Mouse (Mus musculus) intestine, embryonic 16.5 days (tissue): ENCODE data around the gene Rab11a. TPM values are rescaled to one million over a fixed set of nuclear protein-coding genes. Genes with fewer than 3 reads are reported as not detected.
"Not testable (repeated sequence)": the region's sequence is repeated elsewhere in the genome, so short reads cannot be mapped to it uniquely, and the experiment has no call there.

Experiments
- ATAC-seq: fragments of 200-750 bp; cut with Nextera tagmentation; 2 replicates; pipeline ENCODE4 v1.8.0; 2017; ENCODE audit warnings: moderate TSS enrichment, moderate library complexity
- H3K27ac ChIP-seq: fragments of 300-500 bp; sonication (generic); 2 replicates; pipeline ENCODE4 v1.5.1; 2014; ENCODE audit warnings: mild to moderate bottlenecking, low read length
- H3K27me3 ChIP-seq: fragments of 300-500 bp; sonication (generic); replicated peaks from 2 replicates; pipeline ENCODE4 v1.6.1; 2014; ENCODE audit warnings: low read length, control low read depth, mixed read lengths; ENCODE audit not compliant: control insufficient read depth, insufficient read depth
- H3K36me3 ChIP-seq: fragments of 300-500 bp; sonication (generic); 2 replicates; pipeline ENCODE4 v1.6.1; 2014; ENCODE audit warnings: low read length, control low read depth; ENCODE audit not compliant: control insufficient read depth, insufficient read depth
- H3K4me1 ChIP-seq: fragments of 300-500 bp; sonication (generic); 2 replicates; pipeline ENCODE4 v1.6.1; 2014; ENCODE audit warnings: low read length, control low read depth, mixed read lengths; ENCODE audit not compliant: control insufficient read depth, insufficient read depth
- H3K4me2 ChIP-seq: fragments of 300-500 bp; sonication (generic); 2 replicates; pipeline ENCODE4 v1.6.1; 2014; ENCODE audit warnings: low read depth, low read length, control low read depth
- H3K4me3 ChIP-seq: fragments of 300-500 bp; sonication (generic); 2 replicates; pipeline ENCODE4 v1.5.1; 2014; ENCODE audit warnings: mild to moderate bottlenecking, low read length
- H3K9ac ChIP-seq: fragments of 300-500 bp; sonication (generic); 2 replicates; pipeline ENCODE4 v1.6.1; 2014; ENCODE audit warnings: low read depth, low read length
- H3K9me3 ChIP-seq: fragments of 300-500 bp; sonication (generic); 2 replicates; pipeline ENCODE4 v1.6.1; 2016; ENCODE audit warnings: low read length, control low read depth; ENCODE audit not compliant: control insufficient read depth
- WGBS: fragments of 180-500 bp; shearing (Covaris S2); extraction: QIAGEN DNeasy Blood & Tissue Kit; methylation state at CpG from one replicate; pipeline ENCODE4 v1.1.7; 2014; 5-methylcytosine and 5-hydroxymethylcytosine counted together
- polyA plus RNA-seq: library from polyadenylated mRNA; unstranded; fragments of >200 nt; fragmentation: Nextera tagmentation; extraction: Ambion mirVana; gene quantifications from 2 replicates; pipeline ENCODE4 v1.2.1, GENCODE M21; 2015

Rab11a gene
- polyA plus RNA-seq, 1 experiment from 2014 or later: 645 TPM

GRCm38 (mm10) chr9:64690771-64691170 lies 46.8 kb downstream of the Rab11a start:
- H3K27me3 ChIP-seq: no peaks in the 10 kb centered on the region
- no peak overlapping the region for H3K9ac ChIP-seq
- peaks cover 16% of the 10 kb centered on the region; the same call in 1 of the 2 replicates for H3K4me1 ChIP-seq
- H3K9me3 ChIP-seq: no peaks in the 10 kb centered on the region
- no peaks in the 10 kb centered on the region; the same call in 1 of the 2 replicates for H3K36me3 ChIP-seq
- 90% methylated on average over 2 of the region's 2 CpGs for WGBS
- no peak overlapping the region for H3K4me2 ChIP-seq
- no peak overlapping the region for H3K27ac ChIP-seq
- ATAC-seq: no peak
- no peak overlapping the region for H3K4me3 ChIP-seq

DNA sequence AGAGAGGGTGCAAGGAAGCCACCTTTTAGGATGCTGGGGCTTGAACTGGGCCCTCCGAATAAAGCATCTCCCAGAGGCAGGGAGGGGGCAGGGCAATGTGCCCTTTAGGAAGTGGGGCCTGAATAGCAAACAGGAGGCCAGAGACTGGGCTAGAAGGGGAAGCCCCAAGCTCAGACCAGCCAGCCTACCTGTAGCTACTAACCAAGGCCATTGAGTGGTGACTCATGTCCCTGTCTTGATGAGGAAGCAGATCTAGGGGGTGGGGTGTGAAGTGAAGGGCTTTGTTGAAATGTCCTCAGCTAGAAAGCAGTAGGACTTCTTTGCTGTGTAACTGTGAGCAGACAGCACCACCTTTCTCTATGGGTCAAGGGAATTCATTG lies 49.6 kb downstream of the Rab11a start:
- Histone ChIP-seq H3K36me3 (no peaks in the 10 kb centered on the region), H3K4me1 (peaks cover 15% of the 10 kb centered on the region; the same call in 1 of the 2 replicates), H3K9me3 (no peaks in the 10 kb centered on the region), H3K4me2 (no peak overlapping the region), H3K9ac (no peak overlapping the region), H3K27ac (no peak overlapping the region), H3K27me3 (no peaks in the 10 kb centered on the region), H3K4me3 (no peak overlapping the region)
- 59% methylated on average over 1 of the region's 1 CpGs for WGBS
- ATAC-seq: no peak

DNA sequence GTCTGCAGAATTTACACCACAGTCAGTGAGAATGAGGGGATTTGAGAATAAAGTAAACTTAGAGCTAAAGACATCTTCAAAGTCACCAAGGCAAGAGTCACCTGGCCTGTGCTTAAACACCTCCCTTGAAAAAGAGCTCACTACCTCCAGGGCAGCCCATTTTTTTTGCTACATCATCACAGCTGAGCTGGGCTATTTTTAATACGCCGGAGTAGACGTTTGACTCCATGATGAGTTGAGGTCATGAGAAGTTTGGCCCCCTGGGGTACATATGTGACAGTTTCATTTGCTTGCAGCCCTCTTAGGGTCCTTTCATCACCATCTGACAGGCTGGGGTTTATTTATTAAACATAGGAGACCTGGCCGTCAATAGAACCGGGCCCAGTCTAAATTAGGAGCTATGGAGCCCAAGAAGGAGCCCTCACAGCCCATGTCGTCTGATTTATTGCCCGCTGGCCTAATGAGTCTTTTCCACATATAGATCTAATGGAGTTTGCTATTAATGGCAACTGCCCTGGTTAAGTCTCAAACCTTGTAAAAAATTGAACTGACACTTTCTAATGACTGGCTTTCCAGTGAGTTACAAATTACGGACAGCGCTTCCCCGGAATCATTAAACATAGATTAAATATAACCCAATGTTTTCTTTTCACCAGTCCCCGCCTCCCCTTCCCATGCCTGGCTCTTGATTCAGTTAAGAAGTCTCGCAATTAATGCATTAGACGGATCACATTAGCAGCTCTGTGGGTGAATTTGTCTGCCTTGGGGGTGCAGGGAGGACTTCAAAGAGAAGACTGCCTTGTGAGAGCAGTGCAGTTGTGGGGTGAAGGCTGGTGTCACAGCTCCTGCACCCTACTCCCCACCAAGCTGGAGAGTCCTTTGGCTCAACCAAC lies 50.2 kb downstream of the Rab11a start:
- Histone ChIP-seq H3K27ac (no peak overlapping the region), H3K4me3 (no peak overlapping the region), H3K36me3 (no peaks in the 10 kb centered on the region), H3K9ac (no peak overlapping the region), H3K27me3 (no peaks in the 10 kb centered on the region), H3K9me3 (no peaks in the 10 kb centered on the region), H3K4me2 (no peak overlapping the region), H3K4me1 (peaks cover 11% of the 10 kb centered on the region; the same call in 1 of the 2 replicates)
- WGBS: 59% methylated on average over 13 of the region's 13 CpGs
- no peak for ATAC-seq

- WGBS: 28% methylated on average over 9 of the region's 11 CpGs
- not testable (repeated sequence) for H3K27me3 ChIP-seq, H3K4me3 ChIP-seq, H3K4me1 ChIP-seq, H3K36me3 ChIP-seq, H3K9me3 ChIP-seq
- ATAC-seq: peak; percentile 86
- 0 out of 2 replicates have a peak overlapping the region, but pooled peaks have one; percentile 7 for H3K9ac ChIP-seq
- peak overlapping the region; percentile 65 for H3K27ac ChIP-seq
- 0 out of 2 replicates have a peak overlapping the region, but pooled peaks have one; percentile 12 for H3K4me2 ChIP-seq
These were observed 65.9 kb downstream of the Rab11a start for GRCm38 (mm10) chr9:64671341-64672319.

- H3K9ac ChIP-seq: no peak overlapping the region
- ATAC-seq: peak; percentile 3; the same call in 1 of the 2 replicates
- peaks cover 8% of the 10 kb centered on the region for H3K4me1 ChIP-seq
- 53% methylated on average over 2 of the region's 2 CpGs for WGBS
- H3K27ac ChIP-seq: peak overlapping the region; percentile 65
- H3K27me3 ChIP-seq: no peaks in the 10 kb centered on the region
- H3K4me3 ChIP-seq: no peak overlapping the region
- H3K36me3 ChIP-seq: no peaks in the 10 kb centered on the region
- no peak overlapping the region for H3K4me2 ChIP-seq
- H3K9me3 ChIP-seq: no peaks in the 10 kb centered on the region
These were observed 69.6 kb downstream of the Rab11a start for GRCm38 (mm10) chr9:64668001-64668400.

GRCm38 (mm10) chr9:64667513-64667912 lies 70.0 kb downstream of the Rab11a start:
- H3K36me3 ChIP-seq: no peaks in the 10 kb centered on the region
- H3K27me3 ChIP-seq: no peaks in the 10 kb centered on the region
- no peak overlapping the region for H3K9ac ChIP-seq
- no peak overlapping the region for H3K4me3 ChIP-seq
- 6% methylated on average over 5 of the region's 5 CpGs for WGBS
- no peaks in the 10 kb centered on the region for H3K9me3 ChIP-seq
- no peak overlapping the region for H3K27ac ChIP-seq
- ATAC-seq: peak; percentile 79
- H3K4me2 ChIP-seq: no peak overlapping the region
- peaks cover 8% of the 10 kb centered on the region for H3K4me1 ChIP-seq

- ATAC-seq: no peak
- H3K36me3 ChIP-seq: no peaks in the 10 kb centered on the region
- H3K27me3 ChIP-seq: no peaks in the 10 kb centered on the region
- H3K4me2 ChIP-seq: no peak overlapping the region
- 34% methylated on average over 4 of the region's 4 CpGs for WGBS
- no peak overlapping the region for H3K27ac ChIP-seq
- H3K4me1 ChIP-seq: peaks cover 8% of the 10 kb centered on the region
- no peak overlapping the region for H3K4me3 ChIP-seq
- H3K9me3 ChIP-seq: no peaks in the 10 kb centered on the region
- H3K9ac ChIP-seq: no peak overlapping the region
These were observed 71.0 kb downstream of the Rab11a start for GRCm38 (mm10) chr9:64666549-64666948.
